Mouse (Mus musculus): ENCODE data around the gene Cdh20.

DNA sequence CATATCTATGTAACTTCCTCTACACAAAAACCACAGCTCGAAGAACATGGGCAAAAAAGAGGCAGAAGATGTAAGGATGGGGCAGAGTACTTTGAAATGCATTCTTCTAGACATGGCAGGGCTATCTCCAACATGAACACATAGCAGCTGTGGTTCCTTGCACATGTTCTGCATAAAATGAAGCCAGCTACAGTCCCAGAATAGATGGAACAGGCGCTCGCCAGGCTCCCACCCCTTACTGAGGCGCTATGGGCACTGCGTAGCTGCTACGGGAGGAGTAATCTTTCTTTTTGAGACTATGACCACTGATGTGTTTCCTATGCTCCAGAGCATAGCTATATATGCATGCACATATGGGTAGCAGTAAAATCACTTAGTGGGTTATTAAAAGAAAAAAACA, 36.4 kb downstream of the Cdh20 start:
- no peak for TF ChIP-seq POLR2A (IDR thresholded peaks at IDR 0.05; ENCODE audit: low read depth, low read length)
- TF ChIP-seq CTCF (conservative IDR thresholded peaks at IDR 0.05; ENCODE audit: insufficient read depth, insufficient read length, low read depth, low read length), result no peak

Measured in kidney, adult 2 months (tissue).